32 mouse cellular contexts compared by ENCODE assay signal in the genomic region with DNA sequence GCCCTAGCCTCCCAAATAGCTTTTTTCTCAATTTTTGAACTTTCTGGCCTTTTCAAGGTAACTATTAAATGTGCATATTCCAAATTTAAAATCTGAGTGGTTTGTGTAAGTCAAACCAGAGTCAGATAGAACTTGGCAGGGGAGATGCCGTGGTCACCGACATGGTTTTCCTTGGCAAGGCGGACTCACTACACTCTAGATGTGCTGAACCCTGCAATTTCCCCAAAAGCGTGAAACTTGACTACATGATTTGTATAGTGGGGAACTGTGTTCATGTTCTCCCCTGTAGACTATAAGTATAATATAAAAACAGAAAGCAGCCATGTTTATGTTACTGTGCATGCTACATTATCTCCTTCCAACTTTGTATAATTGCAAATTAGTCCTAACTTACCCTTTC.
"Had no signal": no experiment of that assay in that cellular context is flagged by ENCODE, and none has a peak within 500 bp of the region (broad histone marks: within the 10 kb centered on the region; RNA-seq: fewer than 3 reads in every experiment).

No protein-coding gene starts in this region.

- H3K4me1 ChIP-seq: limb, embryonic 10.5 days; limb, embryonic 12.5 days; limb, embryonic 13.5 days; limb, embryonic 15.5 days; liver, embryonic 12.5 days; liver, embryonic 13.5 days; liver, embryonic 15.5 days; lung, embryonic 15.5 days; midbrain, embryonic 10.5 days; midbrain, embryonic 12.5 days; midbrain, embryonic 13.5 days; midbrain, embryonic 15.5 days; neural tube, embryonic 12.5 days had no signal

- H3K4me3 ChIP-seq: limb, embryonic 10.5 days; limb, embryonic 12.5 days; limb, embryonic 13.5 days; limb, embryonic 15.5 days; liver, embryonic 12.5 days; liver, embryonic 13.5 days; liver, embryonic 15.5 days; lung, embryonic 15.5 days; megakaryocyte, embryonic 14.5 days; midbrain, embryonic 10.5 days; midbrain, embryonic 12.5 days; midbrain, embryonic 13.5 days; midbrain, embryonic 15.5 days; myocyte; neural tube, embryonic 12.5 days had no signal

- DNase-seq: left cerebral cortex, postnatal 4 days; liver; liver, embryonic 13.5 days; liver, postnatal 0 days; lung, adult 18-20 months; lung, adult 2 months; lung, embryonic 14.5 days; lung, postnatal 10 days; lung, postnatal 14 days; lung, postnatal 36 days; lung, postnatal 4 days; midbrain, embryonic 14.5 days had no signal

- H3K27ac ChIP-seq: limb, embryonic 10.5 days; limb, embryonic 12.5 days; limb, embryonic 13.5 days; limb, embryonic 15.5 days; liver, embryonic 12.5 days; liver, embryonic 13.5 days; liver, embryonic 14.5 days; liver, embryonic 15.5 days; lung, embryonic 15.5 days; macrophage; midbrain, embryonic 10.5 days; midbrain, embryonic 12.5 days; midbrain, embryonic 13.5 days; midbrain, embryonic 15.5 days; neural tube, embryonic 12.5 days had no signal

- ATAC-seq: liver, embryonic 12.5 days; liver, postnatal 0 days; lung, postnatal 0 days; midbrain, embryonic 13.5 days; midbrain, embryonic 15.5 days; midbrain, embryonic 16.5 days had no signal

- H3K27me3 ChIP-seq: limb, embryonic 12.5 days; limb, embryonic 13.5 days; limb, embryonic 15.5 days; liver, embryonic 12.5 days; liver, embryonic 13.5 days; liver, embryonic 15.5 days; lung, embryonic 15.5 days; megakaryocyte, embryonic 14.5 days; midbrain, embryonic 12.5 days; midbrain, embryonic 13.5 days; midbrain, embryonic 15.5 days; neural tube, embryonic 12.5 days had no signal

- H3K9ac ChIP-seq: limb, embryonic 12.5 days; limb, embryonic 13.5 days; limb, embryonic 15.5 days; liver, embryonic 12.5 days; liver, embryonic 13.5 days; liver, embryonic 14.5 days; liver, embryonic 15.5 days; liver, postnatal 0 days; lung, embryonic 14.5 days; lung, embryonic 15.5 days; midbrain, embryonic 12.5 days; midbrain, embryonic 13.5 days; midbrain, embryonic 15.5 days; neural tube, embryonic 12.5 days had no signal

- H3K9me3 ChIP-seq: limb, embryonic 10.5 days; limb, embryonic 12.5 days; limb, embryonic 13.5 days; limb, embryonic 15.5 days; liver, embryonic 12.5 days; liver, embryonic 13.5 days; liver, embryonic 15.5 days; lung, embryonic 15.5 days; megakaryocyte, embryonic 14.5 days; midbrain, embryonic 10.5 days; midbrain, embryonic 12.5 days; midbrain, embryonic 13.5 days; midbrain, embryonic 15.5 days; neural tube, embryonic 12.5 days had no signal

- H3K4me2 ChIP-seq: limb, embryonic 12.5 days; limb, embryonic 13.5 days; limb, embryonic 15.5 days; liver, embryonic 11.5 days; liver, embryonic 12.5 days; liver, embryonic 13.5 days; liver, embryonic 15.5 days; lung, embryonic 14.5 days; lung, embryonic 15.5 days; midbrain, embryonic 11.5 days; midbrain, embryonic 12.5 days; midbrain, embryonic 13.5 days; midbrain, embryonic 15.5 days; neural tube, embryonic 12.5 days had no signal
